Mouse (Mus musculus) limb, embryonic 12.5 days (tissue): ENCODE data around the gene Auts2. TPM values are rescaled to one million over a fixed set of nuclear protein-coding genes. Genes with fewer than 3 reads are reported as not detected.

Experiments used
- ATAC-seq: fragments of 200-750 bp; cut with Nextera tagmentation; 2 replicates; pipeline ENCODE4 v1.8.0; 2017; ENCODE audit warnings: low read depth, moderate TSS enrichment; ENCODE audit not compliant: insufficient number of reproducible peaks, insufficient read depth, low FRiP score, low TSS enrichment
- H3K27ac ChIP-seq: fragments of 300-500 bp; sonication (generic); 2 replicates; pipeline ENCODE4 v1.5.1; 2016; ENCODE audit warnings: mild to moderate bottlenecking, moderate library complexity
- H3K27me3 ChIP-seq: fragments of 300-500 bp; sonication (generic); 2 replicates; pipeline ENCODE4 v1.6.1; 2016; ENCODE audit warnings: mild to moderate bottlenecking, moderate library complexity
- H3K36me3 ChIP-seq: fragments of 300-500 bp; sonication (generic); 2 replicates; pipeline ENCODE4 v1.6.1; 2016; ENCODE audit warnings: mild to moderate bottlenecking, moderate library complexity
- H3K4me1 ChIP-seq: fragments of 300-500 bp; sonication (generic); replicated peaks from 2 replicates; pipeline ENCODE4 v1.6.1; 2016
- H3K4me2 ChIP-seq: fragments of 300-500 bp; sonication (generic); 2 replicates; pipeline ENCODE4 v1.6.1; 2016; ENCODE audit warnings: mild to moderate bottlenecking, moderate library complexity
- H3K4me3 ChIP-seq: fragments of 300-500 bp; sonication (generic); replicated peaks from 2 replicates; pipeline ENCODE4 v1.5.1; 2016; ENCODE audit warnings: mild to moderate bottlenecking
- H3K9ac ChIP-seq: fragments of 300-500 bp; sonication (generic); replicated peaks from 2 replicates; pipeline ENCODE4 v1.6.1; 2016; ENCODE audit warnings: mild to moderate bottlenecking, moderate library complexity
- H3K9me3 ChIP-seq: fragments of 300-500 bp; sonication (generic); 2 replicates; pipeline ENCODE4 v1.6.1; 2016; ENCODE audit warnings: mild to moderate bottlenecking, moderate library complexity
- WGBS: fragments of 180-500 bp; shearing (Covaris S2); methylation state at CpG from one replicate; pipeline ENCODE4 v1.1.7; 2016; 5-methylcytosine and 5-hydroxymethylcytosine counted together
- polyA plus RNA-seq: library from polyadenylated mRNA; unstranded; fragments of >200 nt; fragmentation: Nextera tagmentation; extraction: Ambion mirVana; gene quantifications from 2 replicates; pipeline ENCODE4 v1.2.1, GENCODE M21; 2016

Auts2 gene
- polyA plus RNA-seq, 1 experiment from 2014 or later: 66.4 TPM

GRCm38 (mm10) chr5:132380261-132380660, 162.9 kb downstream of the Auts2 start:
- H3K9me3 ChIP-seq: no peaks in the 10 kb centered on the region
- no peak overlapping the region for H3K4me2 ChIP-seq
- no peak overlapping the region for H3K27ac ChIP-seq
- no peak overlapping the region for H3K4me3 ChIP-seq
- WGBS: 52% methylated on average over 5 of the region's 5 CpGs
- no peak for ATAC-seq
- no peaks in the 10 kb centered on the region for H3K27me3 ChIP-seq
- peaks cover 13% of the 10 kb centered on the region for H3K4me1 ChIP-seq
- no peaks in the 10 kb centered on the region for H3K36me3 ChIP-seq
- no peak overlapping the region for H3K9ac ChIP-seq

DNA sequence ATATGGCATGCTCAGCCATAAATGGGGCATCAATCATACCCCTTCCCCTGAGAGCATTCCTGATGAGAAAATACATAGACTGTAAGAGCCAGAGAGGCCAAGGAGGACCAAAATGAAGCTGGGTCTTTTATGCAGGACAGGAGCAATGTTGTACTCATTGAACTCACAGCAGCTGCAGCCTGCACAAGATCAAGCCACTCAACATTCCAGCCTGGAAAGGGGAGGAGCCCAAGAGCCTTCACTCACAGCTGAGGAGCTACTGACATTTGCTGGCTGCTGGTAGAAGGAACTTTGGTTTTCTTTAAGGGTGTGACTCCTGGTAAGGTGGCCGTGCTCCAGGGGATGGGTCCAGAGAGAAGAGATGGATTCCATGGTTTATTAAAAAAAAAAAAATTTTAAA, 164.2 kb downstream of the Auts2 start:
- Histone ChIP-seq H3K4me3 (no peak overlapping the region), H3K27ac (no peak overlapping the region), H3K27me3 (no peaks in the 10 kb centered on the region), H3K36me3 (no peaks in the 10 kb centered on the region), H3K9me3 (no peaks in the 10 kb centered on the region), H3K9ac (no peak overlapping the region), H3K4me1 (peaks cover 13% of the 10 kb centered on the region), H3K4me2 (no peak overlapping the region)
- ATAC-seq: no peak
- 79% methylated on average over 1 of the region's 1 CpGs for WGBS

DNA sequence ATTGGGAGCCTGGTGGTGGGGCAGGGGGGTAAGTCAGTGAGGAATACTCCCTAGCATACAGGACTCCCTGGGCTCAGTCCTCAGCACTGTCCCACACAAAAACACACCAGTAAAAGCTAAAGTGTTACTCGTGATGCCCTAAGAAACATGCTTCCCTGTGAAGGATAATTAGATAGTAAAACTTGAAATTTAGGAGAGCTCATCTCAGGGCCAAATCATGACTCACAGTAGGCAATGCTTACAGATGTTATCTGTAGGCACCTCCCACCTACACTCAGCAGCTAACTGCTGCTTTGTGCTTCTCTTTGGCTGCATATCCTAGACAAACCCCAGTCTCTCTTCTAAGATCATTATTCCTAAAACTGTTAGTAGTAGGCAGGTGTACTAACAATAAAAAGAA, 168.0 kb downstream of the Auts2 start:
- ATAC-seq: no peak
- Histone ChIP-seq H3K4me2 (no peak overlapping the region), H3K27me3 (no peaks in the 10 kb centered on the region), H3K9ac (no peak overlapping the region), H3K27ac (no peak overlapping the region), H3K9me3 (no peaks in the 10 kb centered on the region), H3K4me3 (no peak overlapping the region), H3K36me3 (no peaks in the 10 kb centered on the region), H3K4me1 (peaks cover 16% of the 10 kb centered on the region)
- 50% methylated on average over 1 of the region's 1 CpGs for WGBS

GRCm38 (mm10) chr5:132373471-132374075, 169.6 kb downstream of the Auts2 start:
- 75% methylated on average over 4 of the region's 4 CpGs for WGBS

DNA sequence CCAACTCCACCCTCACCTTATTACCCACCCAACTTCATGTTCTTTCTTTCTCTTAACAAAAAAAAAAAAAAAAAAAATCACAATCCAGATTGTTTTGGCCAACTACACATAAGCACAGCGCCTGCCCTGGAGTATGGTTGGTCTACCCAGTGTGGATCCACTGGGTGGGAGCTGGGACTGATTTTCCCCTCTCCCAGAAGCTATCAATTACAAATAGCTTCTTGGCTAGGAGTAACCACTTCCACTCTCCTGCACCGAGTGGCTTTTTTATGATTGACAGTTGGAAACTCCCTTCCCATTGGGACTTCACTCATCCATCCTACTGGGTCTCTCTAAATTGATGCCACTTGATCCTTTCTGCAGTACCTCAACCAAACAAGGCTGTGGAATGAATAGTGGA, 170.5 kb downstream of the Auts2 start:
- ATAC-seq: no peak
- Histone ChIP-seq H3K4me3 (no peak overlapping the region), H3K9me3 (no peaks in the 10 kb centered on the region), H3K4me2 (no peak overlapping the region), H3K36me3 (no peaks in the 10 kb centered on the region), H3K9ac (no peak overlapping the region), H3K4me1 (peaks cover 31% of the 10 kb centered on the region), H3K27ac (no peak overlapping the region), H3K27me3 (no peaks in the 10 kb centered on the region)
- WGBS: 65% methylated on average over 2 of the region's 2 CpGs

More at GRCm38 (mm10) chr5:132373471-132374075, 169.6 kb downstream of the Auts2 start:
- H3K4me1 ChIP-seq: peaks cover 23% of the 10 kb centered on the region
- H3K9ac ChIP-seq: no peak overlapping the region
- no peaks in the 10 kb centered on the region for H3K9me3 ChIP-seq
- no peaks in the 10 kb centered on the region for H3K36me3 ChIP-seq
- H3K27me3 ChIP-seq: no peaks in the 10 kb centered on the region
- no peak overlapping the region for H3K4me3 ChIP-seq
- no peak overlapping the region for H3K27ac ChIP-seq
- no peak for ATAC-seq
- H3K4me2 ChIP-seq: no peak overlapping the region

- ATAC-seq: no peak
- no peaks in the 10 kb centered on the region for H3K9me3 ChIP-seq
- 6% methylated on average over 7 of the region's 7 CpGs for WGBS
Measured at GRCm38 (mm10) chr5:132368678-132369088, 174.5 kb downstream of the Auts2 start.

DNA sequence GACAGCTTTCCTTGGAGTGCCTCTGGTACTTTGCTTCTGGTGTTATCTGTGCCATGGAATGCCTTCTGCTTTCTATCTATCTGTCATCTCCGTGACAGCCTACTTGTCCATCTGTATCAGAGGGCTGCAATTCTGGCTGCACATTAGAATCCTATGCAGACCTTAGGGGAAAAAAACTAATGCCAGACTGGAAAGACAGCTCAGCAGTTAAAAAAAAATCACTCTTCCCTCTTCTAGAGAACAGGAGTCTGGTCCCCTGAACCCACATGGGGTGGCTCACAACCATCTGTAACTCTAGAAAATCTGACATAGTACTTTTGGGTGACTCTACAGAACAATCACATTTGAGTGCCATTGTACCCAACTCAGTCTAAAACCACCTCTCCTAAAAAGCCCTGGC, 181.9 kb downstream of the Auts2 start:
- Histone ChIP-seq H3K9me3 (no peaks in the 10 kb centered on the region), H3K36me3 (no peaks in the 10 kb centered on the region), H3K4me3 (no peak overlapping the region), H3K27ac (no peak overlapping the region), H3K4me2 (no peak overlapping the region), H3K9ac (no peak overlapping the region), H3K4me1 (peaks cover 17% of the 10 kb centered on the region), H3K27me3 (no peaks in the 10 kb centered on the region)
- no peak for ATAC-seq
- WGBS: 91% methylated on average over 1 of the region's 1 CpGs

More at GRCm38 (mm10) chr5:132368678-132369088, 174.5 kb downstream of the Auts2 start:
- Histone ChIP-seq H3K9ac (no peak overlapping the region), H3K4me1 (peaks cover 31% of the 10 kb centered on the region), H3K27ac (0 out of 2 replicates have a peak overlapping the region, but pooled peaks have one; percentile 4), H3K4me2 (no peak overlapping the region), H3K36me3 (no peaks in the 10 kb centered on the region), H3K4me3 (no peak overlapping the region), H3K27me3 (no peaks in the 10 kb centered on the region)

DNA sequence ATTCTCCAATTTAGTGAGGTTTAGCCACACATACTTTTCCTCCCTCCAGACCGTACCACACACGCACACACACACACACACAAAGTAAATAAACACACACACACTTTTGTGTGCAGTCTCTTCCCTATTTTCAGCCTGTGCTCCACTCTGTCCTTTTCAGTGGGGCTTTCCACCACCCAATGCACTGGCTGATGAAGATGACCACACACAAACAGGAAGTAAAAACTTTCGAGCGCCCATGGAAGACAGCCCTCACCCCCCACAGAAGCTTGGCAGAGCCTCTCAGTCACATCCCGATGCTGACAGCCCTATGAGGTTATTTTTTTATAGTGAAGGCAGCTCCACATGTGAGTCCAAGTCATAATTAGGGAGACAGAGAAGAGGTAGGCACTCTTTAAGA, 185.4 kb downstream of the Auts2 start:
- H3K4me1 ChIP-seq: peaks cover 17% of the 10 kb centered on the region
- no peak for ATAC-seq
- H3K36me3 ChIP-seq: no peaks in the 10 kb centered on the region
- H3K9ac ChIP-seq: no peak overlapping the region
- no peaks in the 10 kb centered on the region for H3K9me3 ChIP-seq
- no peak overlapping the region for H3K4me2 ChIP-seq
- no peak overlapping the region for H3K27ac ChIP-seq
- no peaks in the 10 kb centered on the region for H3K27me3 ChIP-seq
- no peak overlapping the region for H3K4me3 ChIP-seq
- WGBS: 61% methylated on average over 5 of the region's 5 CpGs

GRCm38 (mm10) chr5:132355935-132356334, 187.2 kb downstream of the Auts2 start:
- H3K27me3 ChIP-seq: no peaks in the 10 kb centered on the region
- no peak overlapping the region for H3K4me3 ChIP-seq
- no peaks in the 10 kb centered on the region for H3K9me3 ChIP-seq
- WGBS: 83% methylated on average over 7 of the region's 7 CpGs
- no peak for ATAC-seq
- H3K36me3 ChIP-seq: no peaks in the 10 kb centered on the region
- no peak overlapping the region for H3K9ac ChIP-seq
- H3K4me2 ChIP-seq: no peak overlapping the region
- H3K27ac ChIP-seq: no peak overlapping the region
- peaks cover 14% of the 10 kb centered on the region for H3K4me1 ChIP-seq

DNA sequence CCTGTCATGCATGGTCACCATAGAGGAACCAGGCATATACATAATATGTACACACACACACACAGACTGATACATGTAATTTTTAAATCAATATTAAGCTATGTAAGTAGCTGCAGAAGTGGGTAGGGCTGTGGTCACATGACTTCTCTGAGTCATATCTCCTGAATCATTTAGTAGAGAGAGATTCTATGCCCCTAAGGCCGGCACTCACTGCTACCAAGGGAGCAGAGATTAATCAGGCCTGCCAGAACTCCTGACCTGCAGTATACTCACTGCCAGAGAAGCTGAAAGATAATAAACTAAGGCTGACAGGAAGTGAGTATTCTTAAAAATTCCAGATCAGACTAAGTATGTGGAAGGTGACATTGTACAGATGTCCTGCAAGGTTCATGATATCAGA, 190.7 kb downstream of the Auts2 start:
- Histone ChIP-seq H3K27me3 (no peaks in the 10 kb centered on the region), H3K9ac (no peak overlapping the region), H3K36me3 (no peaks in the 10 kb centered on the region), H3K27ac (no peak overlapping the region), H3K9me3 (0 out of 2 replicates have a peak, but pooled peaks cover 5% of the 10 kb centered on the region), H3K4me2 (no peak overlapping the region), H3K4me1 (no peaks in the 10 kb centered on the region), H3K4me3 (no peak overlapping the region)
- 39% methylated on average over 1 of the region's 1 CpGs for WGBS
- no peak for ATAC-seq

GRCm38 (mm10) chr5:132351139-132351538, 192.0 kb downstream of the Auts2 start:
- no peaks in the 10 kb centered on the region for H3K27me3 ChIP-seq
- no peak overlapping the region for H3K4me2 ChIP-seq
- H3K36me3 ChIP-seq: no peaks in the 10 kb centered on the region
- 0 out of 2 replicates have a peak, but pooled peaks cover 5% of the 10 kb centered on the region for H3K9me3 ChIP-seq
- H3K4me1 ChIP-seq: no peaks in the 10 kb centered on the region
- no peak overlapping the region for H3K9ac ChIP-seq
- H3K4me3 ChIP-seq: no peak overlapping the region
- ATAC-seq: no peak
- H3K27ac ChIP-seq: no peak overlapping the region

GRCm38 (mm10) chr5:132341315-132341714, 201.8 kb downstream of the Auts2 start:
- no peak for ATAC-seq
- Histone ChIP-seq H3K27ac (no peak overlapping the region), H3K4me2 (no peak overlapping the region), H3K9me3 (no peaks in the 10 kb centered on the region), H3K4me1 (peaks cover 34% of the 10 kb centered on the region), H3K4me3 (no peak overlapping the region), H3K9ac (no peak overlapping the region), H3K36me3 (no peaks in the 10 kb centered on the region), H3K27me3 (no peaks in the 10 kb centered on the region)
- WGBS: 80% methylated on average over 3 of the region's 3 CpGs
